Mouse (Mus musculus) CH12.LX (cell line): ENCODE results near the gene Gm19668. TPM values are rescaled to one million over a fixed set of nuclear protein-coding genes. Genes with fewer than 3 reads are reported as not detected.

Experiments
- DNase-seq: peaks from one replicate; pipeline ENCODE4 v3.0.0-alpha.2; 2013; ENCODE audit errors: extremely low read depth
- H3K27ac ChIP-seq: 2 replicates; pipeline ENCODE4 v1.5.1; 2012; ENCODE audit warnings: low read depth, mild to moderate bottlenecking, control low read depth, moderate library complexity; ENCODE audit not compliant: insufficient read depth
- H3K27me3 ChIP-seq: replicated peaks from 2 replicates; pipeline ENCODE3; 2012; ENCODE audit warnings: inconsistent platforms
- H3K36me3 ChIP-seq, 2 experiments: replicated peaks in 1 of 2; 2 replicates each; pipeline versions ENCODE3 to v1.6.1; 2012; ENCODE audit warnings: inconsistent platforms in 1 of 2, low read length in 1 of 2, mild to moderate bottlenecking in 1 of 2, mixed read lengths in 1 of 2, moderate library complexity in 1 of 2; ENCODE audit not compliant: control insufficient read depth in 1 of 2, insufficient read depth in 1 of 2
- H3K4me1 ChIP-seq, 2 experiments: 2 replicates each; pipeline ENCODE4 v1.6.1; 2012; ENCODE audit warnings: inconsistent platforms in 1 of 2, moderate library complexity in 1 of 2; ENCODE audit not compliant: insufficient read depth in 2 of 2, control insufficient read depth in 1 of 2
- H3K4me2 ChIP-seq: 2 replicates; pipeline ENCODE4 v1.6.1; 2012; ENCODE audit warnings: low read depth, mild to moderate bottlenecking, control low read depth; ENCODE audit not compliant: poor library complexity, insufficient read depth, severe bottlenecking
- H3K4me3 ChIP-seq, 3 experiments: fragments of 150-350 bp in 1 of 3; sonication (generic) in 1 of 3; replicated peaks in 1 of 3; 2 replicates each; pipeline versions ENCODE3 to v1.5.1; 2011 to 2012; ENCODE audit warnings: low read depth in 2 of 3, low read length in 2 of 3, mild to moderate bottlenecking in 2 of 3, moderate library complexity in 2 of 3, control low read depth in 1 of 3, improper control_type of control experiment in 1 of 3, inconsistent platforms in 1 of 3, mixed read lengths in 1 of 3; ENCODE audit not compliant: poor library complexity in 1 of 3
- H3K79me2 ChIP-seq: replicated peaks from 2 replicates; pipeline ENCODE4 v1.6.1; 2012; ENCODE audit warnings: mild to moderate bottlenecking, moderate library complexity; ENCODE audit not compliant: control insufficient read depth, poor library complexity, insufficient read depth, severe bottlenecking; ENCODE audit errors: extremely low read depth
- H3K9ac ChIP-seq: 2 replicates; pipeline ENCODE4 v1.6.1; 2012; ENCODE audit warnings: low read depth, mild to moderate bottlenecking, control low read depth, moderate library complexity; ENCODE audit not compliant: insufficient read depth
- H3K9me3 ChIP-seq: replicated peaks from 2 replicates; pipeline ENCODE3; 2012; ENCODE audit warnings: low read length, inconsistent platforms, mixed read lengths
- BHLHE40 ChIP-seq: IDR thresholded peaks from 2 replicates; pipeline ENCODE4 v1.6.1; 2011; ENCODE audit warnings: mild to moderate bottlenecking, low read depth, low read length, improper control_type of control experiment
- CHD1 ChIP-seq: IDR thresholded peaks from 2 replicates; pipeline ENCODE4 v1.6.1; 2012; ENCODE audit warnings: low read depth, low read length, improper control_type of control experiment, inconsistent platforms
- CHD2 ChIP-seq: IDR thresholded peaks from 2 replicates; pipeline ENCODE4 v1.6.1; 2011; ENCODE audit warnings: low read length, improper control_type of control experiment
- CTCF ChIP-seq, 2 experiments: IDR thresholded peaks in 1 of 2; conservative IDR thresholded peaks in 1 of 2; 2 replicates each; pipeline ENCODE4 v1.5.1; 2011 to 2012; ENCODE audit warnings: low read depth in 2 of 2, low read length in 2 of 2, improper control_type of control experiment in 1 of 2, inconsistent platforms in 1 of 2, mild to moderate bottlenecking in 1 of 2, moderate library complexity in 1 of 2
- ELF1 ChIP-seq: IDR thresholded peaks from 2 replicates; pipeline ENCODE4 v1.6.1; 2014; ENCODE audit warnings: low read depth, mild to moderate bottlenecking, inconsistent platforms, low read length, improper control_type of control experiment
- EP300 ChIP-seq: IDR thresholded peaks from 2 replicates; pipeline ENCODE4 v1.6.1; 2011; ENCODE audit warnings: low read length, improper control_type of control experiment
- ETS1 ChIP-seq: conservative IDR thresholded peaks from 2 replicates; pipeline ENCODE4 v1.6.1; 2012; ENCODE audit warnings: low read depth, mild to moderate bottlenecking, inconsistent platforms, low read length, improper control_type of control experiment, moderate library complexity
- HCFC1 ChIP-seq: IDR thresholded peaks from 2 replicates; pipeline ENCODE4 v1.6.1; 2012; ENCODE audit warnings: low read depth, mild to moderate bottlenecking, inconsistent platforms, low read length, improper control_type of control experiment
- IRF4 ChIP-seq: IDR thresholded peaks from 2 replicates; pipeline ENCODE4 v1.6.1; 2014; ENCODE audit warnings: low read depth, mild to moderate bottlenecking, inconsistent platforms, low read length, improper control_type of control experiment
- JUN ChIP-seq: IDR thresholded peaks from 2 replicates; pipeline ENCODE4 v1.6.1; 2011; ENCODE audit warnings: low read depth, mild to moderate bottlenecking, low read length, improper control_type of control experiment, moderate library complexity; ENCODE audit not compliant: insufficient read depth
- JUND ChIP-seq: conservative IDR thresholded peaks from 2 replicates; pipeline ENCODE4 v1.6.1; 2011; ENCODE audit warnings: low read depth, low read length, improper control_type of control experiment
- KAT2A ChIP-seq: IDR thresholded peaks from 2 replicates; pipeline ENCODE4 v1.6.1; 2012; ENCODE audit warnings: low read length, improper control_type of control experiment, inconsistent platforms; ENCODE audit not compliant: insufficient replicate concordance
- MAFK ChIP-seq: IDR thresholded peaks from 2 replicates; pipeline ENCODE4 v1.6.1; 2011; ENCODE audit warnings: low read length, improper control_type of control experiment; ENCODE audit not compliant: insufficient replicate concordance
- MAZ ChIP-seq: IDR thresholded peaks from 2 replicates; pipeline ENCODE4 v1.6.1; 2012; ENCODE audit warnings: low read depth, mild to moderate bottlenecking, inconsistent platforms, low read length, improper control_type of control experiment, moderate library complexity
- MYC ChIP-seq: IDR thresholded peaks from 2 replicates; pipeline ENCODE4 v1.6.1; 2011; ENCODE audit warnings: low read depth, mild to moderate bottlenecking, improper control_type of control experiment, low read length
- NELFE ChIP-seq: IDR thresholded peaks from 2 replicates; pipeline ENCODE4 v1.6.1; 2011; ENCODE audit warnings: low read depth, low read length, improper control_type of control experiment
- NRF1 ChIP-seq: IDR thresholded peaks from 2 replicates; pipeline ENCODE4 v1.6.1; 2014; ENCODE audit warnings: low read depth, mild to moderate bottlenecking, inconsistent platforms, low read length, improper control_type of control experiment, moderate library complexity
- POLR2A ChIP-seq: IDR thresholded peaks from 2 replicates; pipeline ENCODE4 v1.6.1; 2011; ENCODE audit warnings: low read depth, mild to moderate bottlenecking, improper control_type of control experiment, low read length
- POLR2AphosphoS2 ChIP-seq: IDR thresholded peaks from 2 replicates; pipeline ENCODE4 v1.6.1; 2011; ENCODE audit warnings: low read depth, low read length, improper control_type of control experiment
- RAD21 ChIP-seq: IDR thresholded peaks from 2 replicates; pipeline ENCODE4 v1.6.1; 2011; ENCODE audit warnings: low read depth, mild to moderate bottlenecking, low read length, improper control_type of control experiment, moderate library complexity
- RCOR1 ChIP-seq: conservative IDR thresholded peaks from 2 replicates; pipeline ENCODE4 v1.6.1; 2012; ENCODE audit warnings: low read depth, mild to moderate bottlenecking, inconsistent platforms, low read length, improper control_type of control experiment
- SMC3 ChIP-seq: IDR thresholded peaks from 2 replicates; pipeline ENCODE4 v1.6.1; 2011; ENCODE audit warnings: low read depth, low read length, improper control_type of control experiment
- TBP ChIP-seq: conservative IDR thresholded peaks from 2 replicates; pipeline ENCODE4 v1.6.1; 2011; ENCODE audit warnings: low read depth, low read length, improper control_type of control experiment
- USF1 ChIP-seq: IDR thresholded peaks from 2 replicates; pipeline ENCODE4 v1.6.1; 2014; ENCODE audit warnings: low read depth, mild to moderate bottlenecking, inconsistent platforms, low read length, improper control_type of control experiment
- ZC3H11A ChIP-seq: IDR thresholded peaks from 2 replicates; pipeline ENCODE4 v1.6.1; 2012; ENCODE audit warnings: low read depth, mild to moderate bottlenecking, inconsistent platforms, low read length, improper control_type of control experiment
- ZKSCAN1 ChIP-seq: IDR thresholded peaks from 2 replicates; pipeline ENCODE4 v1.6.1; 2012; ENCODE audit warnings: low read depth, inconsistent platforms, low read length, improper control_type of control experiment, borderline replicate concordance
- dilution Hi-C: fragments of 300-500 bp; cut with MboI; formaldehyde crosslinking; loops from 2 replicates; pipeline ENCODE4 v1.14.3; 2020; ENCODE audit warnings: low sequenced_read_pairs; ENCODE audit not compliant: extremely low pct_unique_long_range_greater_than_20kb, extremely low pct_ligation_motif_present
- in situ Hi-C: fragments of 300-500 bp; cut with MboI; formaldehyde crosslinking; loops from 3 replicates; pipeline ENCODE4 v1.14.3; 2019; ENCODE audit warnings: low sequenced_read_pairs, low pct_ligation_motif_present, low pct_unique_long_range_greater_than_20kb, mixed read lengths
- polyA plus RNA-seq: library from polyadenylated mRNA; unstranded; fragments of >175 nt; gene quantifications from 2 replicates; pipeline ENCODE4 v1.2.1, GENCODE M21; 2012; ENCODE audit warnings: low read depth; ENCODE audit not compliant: insufficient read length
- total RNA-seq, 2 experiments: library from RNA; depleted of rRNA; stranded (reverse); fragments of 300-350 nt in 1 of 2; fragments of >200 nt in 1 of 2; gene quantifications; 2 replicates each; pipeline ENCODE4 v1.2.3; 2012 to 2014

Gm19668 gene
- total RNA-seq (2012; rRNA removed) (not detected in 2 replicates), total RNA-seq (2014; rRNA removed) (not detected in 2 replicates), polyA plus RNA-seq (not detected in 2 replicates)

DNA sequence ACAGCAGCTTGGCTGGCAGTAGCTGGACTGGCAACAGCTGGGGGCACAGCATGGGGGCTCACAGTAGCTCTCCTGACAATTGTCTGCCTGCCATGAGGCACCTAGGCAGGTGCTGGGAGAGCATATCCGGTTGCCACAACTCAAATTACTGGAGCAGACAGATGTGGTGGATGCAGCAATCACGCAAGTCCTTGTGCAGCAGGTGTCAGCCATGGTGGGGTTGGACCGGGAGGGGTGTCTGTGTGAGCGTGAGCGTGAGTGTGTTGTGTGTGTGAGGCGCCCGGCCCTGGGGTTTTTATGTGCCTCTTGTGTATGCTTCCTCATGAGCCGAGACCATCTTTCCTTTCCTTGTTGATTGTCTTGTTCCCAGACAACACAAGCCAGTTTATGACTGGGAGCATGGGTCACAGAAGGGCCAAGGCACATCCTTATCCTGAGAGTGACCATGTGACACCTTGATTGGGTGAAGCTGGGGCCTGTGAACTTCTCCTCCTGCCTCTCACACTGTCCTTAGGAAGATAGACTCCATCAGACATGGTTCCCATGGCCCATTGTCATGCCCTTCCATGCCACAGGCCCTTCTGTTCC lies at the start of gene Gm19668:
Gm19668 (minus strand) TSS at position 213 of the 588 bp plus-strand sequence.
- H3K9me3 ChIP-seq, result no peaks in the 10 kb centered on the region
- no peak for DNase-seq
- no peak within 1 kb of the TSS for H3K4me3 ChIP-seq
- no peaks in the 10 kb centered on the region for H3K36me3 ChIP-seq
- in situ Hi-C loops, result no loop called here
- H3K4me2 ChIP-seq, result no peak within 1 kb of the TSS
- no peak for TF ChIP-seq CHD1
- TF ChIP-seq MAZ, result no peak
- no peak for TF ChIP-seq HCFC1
- no peak for TF ChIP-seq MYC
- no peak for TF ChIP-seq POLR2A
- TF ChIP-seq RAD21, result no peak
- no peak for TF ChIP-seq IRF4
- no peak for TF ChIP-seq POLR2AphosphoS2
- TF ChIP-seq CHD2, result no peak
- TF ChIP-seq RCOR1, result no peak
- no peak for TF ChIP-seq ZC3H11A
- TF ChIP-seq BHLHE40, result no peak
- no peak for TF ChIP-seq EP300
- no peak for TF ChIP-seq SMC3
- TF ChIP-seq JUN, result no peak
- no peak for TF ChIP-seq TBP
- TF ChIP-seq ETS1, result no peak
- TF ChIP-seq ZKSCAN1, result no peak
- no peak for TF ChIP-seq KAT2A
- TF ChIP-seq, all 38 proteins: peak for 0
- Histone ChIP-seq H3K9ac (no peak within 1 kb of the TSS), H3K79me2 (no peaks in the 10 kb centered on the region), H3K27me3 (peaks cover 70% of the 10 kb centered on the region), H3K4me1 (no peaks in the 10 kb centered on the region), H3K27ac (no peak within 1 kb of the TSS)
- dilution Hi-C loops, result no loop called here

- no peaks in the 10 kb centered on the region for H3K36me3 ChIP-seq
- dilution Hi-C loops, result no loop called here
- no peaks in the 10 kb centered on the region for H3K79me2 ChIP-seq
- no peak overlapping the region for H3K4me3 ChIP-seq
- DNase-seq, result no peak
- H3K4me1 ChIP-seq, result no peaks in the 10 kb centered on the region
- H3K9me3 ChIP-seq, result peaks cover 27% of the 10 kb centered on the region
- in situ Hi-C loops, result no loop called here
- H3K27me3 ChIP-seq, result peaks cover 74% of the 10 kb centered on the region
- TF ChIP-seq ELF1 (no peak), MAZ (no peak), JUND (no peak), USF1 (no peak), NRF1 (no peak), POLR2AphosphoS2 (no peak), POLR2A (no peak), ETS1 (no peak), MAFK (no peak), CTCF (conservative IDR thresholded peaks at IDR 0.05 in 1 of 2, IDR thresholded peaks at IDR 0.05 in 1 of 2; ENCODE audit: low read depth in 2 of 2, low read length in 2 of 2) (no peak), BHLHE40 (no peak), CHD1 (no peak), NELFE (no peak)
- H3K27ac ChIP-seq, result no peak overlapping the region
- no peak overlapping the region for H3K9ac ChIP-seq
- no peak overlapping the region for H3K4me2 ChIP-seq
Measured at GRCm38 (mm10) chr10:77847538-77847937, 48.6 kb upstream of the Gm19668 start.
